Mouse (Mus musculus): ENCODE results near the gene Vangl2. TPM values are rescaled to one million over a fixed set of nuclear protein-coding genes. Genes with fewer than 3 reads are reported as not detected.

The Vangl2 gene
- polyA plus RNA-seq, 1 experiment from 2014 or later, result 52.9 TPM

- ATAC-seq (ENCODE audit: low FRiP score) (peak; percentile 81), DNase-seq (ENCODE audit: low spot score, missing footprints) (peak; percentile 85)
- WGBS, result 40% methylated on average over 10 of the region's 10 CpGs
- no peaks in the 10 kb centered on the region for H3K27me3 ChIP-seq (ENCODE audit: control insufficient read depth, insufficient read depth, low read length)
- H3K9me3 ChIP-seq (ENCODE audit: control insufficient read depth, low read length), result no peaks in the 10 kb centered on the region
- no peak overlapping the region; the same call in none of the 2 replicates for H3K27ac ChIP-seq (ENCODE audit: low read depth, low read length)
- peaks cover 4% of the 10 kb centered on the region for H3K4me1 ChIP-seq (ENCODE audit: control insufficient read depth, insufficient read depth, low read length)
- no peak overlapping the region for H3K4me3 ChIP-seq (ENCODE audit: low read depth, low read length)
- H3K4me2 ChIP-seq, result no peak overlapping the region
- no peak overlapping the region for H3K9ac ChIP-seq (ENCODE audit: low read length)
- H3K36me3 ChIP-seq (ENCODE audit: control insufficient read depth, insufficient read depth, low read length), result no peaks in the 10 kb centered on the region
Measured at GRCm38 (mm10) chr1:171970854-171971586, 57.2 kb downstream of the Vangl2 start.

- Histone ChIP-seq H3K4me1 (ENCODE audit: control insufficient read depth, insufficient read depth, low read length) (peaks cover 4% of the 10 kb centered on the region), H3K27me3 (ENCODE audit: control insufficient read depth, insufficient read depth, low read length) (no peaks in the 10 kb centered on the region), H3K9me3 (ENCODE audit: control insufficient read depth, low read length) (no peaks in the 10 kb centered on the region), H3K36me3 (ENCODE audit: control insufficient read depth, insufficient read depth, low read length) (no peaks in the 10 kb centered on the region), H3K9ac (ENCODE audit: low read length) (no peak overlapping the region), H3K4me3 (ENCODE audit: low read depth, low read length) (no peak overlapping the region), H3K27ac (ENCODE audit: low read depth, low read length) (no peak overlapping the region), H3K4me2 (no peak overlapping the region)
- ATAC-seq (ENCODE audit: low FRiP score) (no peak), DNase-seq (ENCODE audit: low spot score, missing footprints) (peak; percentile 8)
- WGBS, result 91% methylated on average over 6 of the region's 6 CpGs
Measured at GRCm38 (mm10) chr1:171969221-171969620, 59.0 kb downstream of the Vangl2 start.

GRCm38 (mm10) chr1:171966054-171966790, 62.0 kb downstream of the Vangl2 start:
- peak; percentile 53 for DNase-seq (ENCODE audit: low spot score, missing footprints)
- Histone ChIP-seq H3K9me3 (ENCODE audit: control insufficient read depth, low read length) (no peaks in the 10 kb centered on the region), H3K27me3 (ENCODE audit: control insufficient read depth, insufficient read depth, low read length) (no peaks in the 10 kb centered on the region), H3K4me1 (ENCODE audit: control insufficient read depth, insufficient read depth, low read length) (peaks cover 3% of the 10 kb centered on the region), H3K36me3 (ENCODE audit: control insufficient read depth, insufficient read depth, low read length) (no peaks in the 10 kb centered on the region), H3K9ac (ENCODE audit: low read length) (no peak overlapping the region), H3K4me3 (ENCODE audit: low read depth, low read length) (no peak overlapping the region), H3K27ac (ENCODE audit: low read depth, low read length) (no peak overlapping the region), H3K4me2 (no peak overlapping the region)
- no peak for ATAC-seq (ENCODE audit: low FRiP score)
- 91% methylated on average over 6 of the region's 6 CpGs for WGBS

GRCm38 (mm10) chr1:171963613-171964012, 64.6 kb downstream of the Vangl2 start:
- no peak overlapping the region for H3K4me2 ChIP-seq
- no peaks in the 10 kb centered on the region for H3K27me3 ChIP-seq (ENCODE audit: control insufficient read depth, insufficient read depth, low read length)
- H3K36me3 ChIP-seq (ENCODE audit: control insufficient read depth, insufficient read depth, low read length), result no peaks in the 10 kb centered on the region
- no peak for ATAC-seq (ENCODE audit: low FRiP score)
- H3K4me3 ChIP-seq (ENCODE audit: low read depth, low read length), result no peak overlapping the region
- H3K4me1 ChIP-seq (ENCODE audit: control insufficient read depth, insufficient read depth, low read length), result no peaks in the 10 kb centered on the region
- H3K9me3 ChIP-seq (ENCODE audit: control insufficient read depth, low read length), result no peaks in the 10 kb centered on the region
- H3K27ac ChIP-seq (ENCODE audit: low read depth, low read length), result no peak overlapping the region
- no peak overlapping the region for H3K9ac ChIP-seq (ENCODE audit: low read length)
- DNase-seq (ENCODE audit: low spot score, missing footprints), result no peak
- 83% methylated on average over 6 of the region's 6 CpGs for WGBS

GRCm38 (mm10) chr1:171961704-171962103, 66.5 kb downstream of the Vangl2 start:
- Histone ChIP-seq H3K4me2 (no peak overlapping the region), H3K4me1 (ENCODE audit: control insufficient read depth, insufficient read depth, low read length) (no peaks in the 10 kb centered on the region), H3K9me3 (ENCODE audit: control insufficient read depth, low read length) (no peaks in the 10 kb centered on the region), H3K36me3 (ENCODE audit: control insufficient read depth, insufficient read depth, low read length) (no peaks in the 10 kb centered on the region), H3K27me3 (ENCODE audit: control insufficient read depth, insufficient read depth, low read length) (no peaks in the 10 kb centered on the region), H3K9ac (ENCODE audit: low read length) (no peak overlapping the region), H3K27ac (ENCODE audit: low read depth, low read length) (no peak overlapping the region), H3K4me3 (ENCODE audit: low read depth, low read length) (no peak overlapping the region)
- ATAC-seq (ENCODE audit: low FRiP score), result no peak
- 90% methylated on average over 6 of the region's 6 CpGs for WGBS
- peak; percentile 59 for DNase-seq (ENCODE audit: low spot score, missing footprints)

- H3K9ac ChIP-seq (ENCODE audit: low read length), result no peak overlapping the region
- peak; percentile 47 for DNase-seq (ENCODE audit: low spot score, missing footprints)
- no peaks in the 10 kb centered on the region for H3K9me3 ChIP-seq (ENCODE audit: control insufficient read depth, low read length)
- no peak overlapping the region for H3K4me2 ChIP-seq
- H3K27me3 ChIP-seq (ENCODE audit: control insufficient read depth, insufficient read depth, low read length), result no peaks in the 10 kb centered on the region
- H3K4me1 ChIP-seq (ENCODE audit: control insufficient read depth, insufficient read depth, low read length), result no peaks in the 10 kb centered on the region
- 91% methylated on average over 5 of the region's 5 CpGs for WGBS
- ATAC-seq (ENCODE audit: low FRiP score), result no peak
- H3K4me3 ChIP-seq (ENCODE audit: low read depth, low read length), result no peak overlapping the region
- H3K27ac ChIP-seq (ENCODE audit: low read depth, low read length), result no peak overlapping the region
- no peaks in the 10 kb centered on the region for H3K36me3 ChIP-seq (ENCODE audit: control insufficient read depth, insufficient read depth, low read length)
Measured at GRCm38 (mm10) chr1:171960726-171961125, 67.5 kb downstream of the Vangl2 start.

GRCm38 (mm10) chr1:171957411-171957810, 70.8 kb downstream of the Vangl2 start:
- no peak for DNase-seq (ENCODE audit: low spot score, missing footprints)
- Histone ChIP-seq H3K9me3 (ENCODE audit: control insufficient read depth, low read length) (no peaks in the 10 kb centered on the region), H3K36me3 (ENCODE audit: control insufficient read depth, insufficient read depth, low read length) (no peaks in the 10 kb centered on the region), H3K27ac (ENCODE audit: low read depth, low read length) (no peak overlapping the region), H3K9ac (ENCODE audit: low read length) (no peak overlapping the region), H3K4me2 (no peak overlapping the region), H3K27me3 (ENCODE audit: control insufficient read depth, insufficient read depth, low read length) (no peaks in the 10 kb centered on the region), H3K4me1 (ENCODE audit: control insufficient read depth, insufficient read depth, low read length) (no peaks in the 10 kb centered on the region), H3K4me3 (ENCODE audit: low read depth, low read length) (no peak overlapping the region)
- WGBS, result 89% methylated on average over 2 of the region's 2 CpGs
- no peak for ATAC-seq (ENCODE audit: low FRiP score)

- H3K9ac ChIP-seq (ENCODE audit: low read length), result no peak overlapping the region
- ATAC-seq (ENCODE audit: low FRiP score), result no peak
- H3K4me3 ChIP-seq (ENCODE audit: low read depth, low read length), result no peak overlapping the region
- H3K27ac ChIP-seq (ENCODE audit: low read depth, low read length), result no peak overlapping the region
- no peaks in the 10 kb centered on the region for H3K4me1 ChIP-seq (ENCODE audit: control insufficient read depth, insufficient read depth, low read length)
- no peaks in the 10 kb centered on the region for H3K36me3 ChIP-seq (ENCODE audit: control insufficient read depth, insufficient read depth, low read length)
- 76% methylated on average over 6 of the region's 6 CpGs for WGBS
- H3K9me3 ChIP-seq (ENCODE audit: control insufficient read depth, low read length), result no peaks in the 10 kb centered on the region
- no peak overlapping the region for H3K4me2 ChIP-seq
- no peaks in the 10 kb centered on the region for H3K27me3 ChIP-seq (ENCODE audit: control insufficient read depth, insufficient read depth, low read length)
- no peak for DNase-seq (ENCODE audit: low spot score, missing footprints)
Measured at GRCm38 (mm10) chr1:171955071-171955470, 73.2 kb downstream of the Vangl2 start.

Measured in midbrain, embryonic 11.5 days (tissue).